9 mouse cellular contexts compared by ENCODE assay signal in the genomic region with DNA sequence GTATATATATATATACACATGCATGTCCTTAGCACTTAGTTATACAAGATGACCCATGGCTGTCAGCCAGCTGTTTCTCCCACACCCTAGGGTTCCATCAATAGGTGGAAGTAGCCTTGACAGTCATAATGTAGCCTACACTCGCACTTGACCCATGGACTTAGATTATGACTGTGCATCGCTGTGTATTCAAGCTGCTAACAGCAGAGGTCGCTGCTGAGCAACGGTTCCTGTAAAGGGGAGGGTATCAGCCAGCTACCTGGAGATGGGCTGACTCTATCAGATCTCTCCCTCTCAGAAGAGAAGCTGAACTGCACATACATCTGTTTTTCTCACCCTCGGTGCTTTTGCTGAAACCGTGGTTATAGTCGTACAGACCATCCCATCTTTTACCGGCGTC. TPM values are rescaled to one million over a fixed set of nuclear protein-coding genes. Genes with fewer than 3 reads are reported as not detected.
DNase-seq lines count a peak whose midpoint lies in the region; ATAC-seq and TF ChIP-seq lines count a peak whose summit lies in the region.
"Had no signal": no experiment of that assay in that cellular context is flagged by ENCODE, and none has a peak within 500 bp of the region (broad histone marks: within the 10 kb centered on the region; RNA-seq: fewer than 3 reads in every experiment).

No protein-coding gene starts in this region.

- TF ChIP-seq POLR2A in small intestine, adult 2 months (IDR thresholded peaks at IDR 0.05; ENCODE audit: low read depth, low read length): no peak

- 31% methylated on average over 9 of the region's 9 CpGs for WGBS in heart, embryonic 12.5 days
- 31% methylated on average over 9 of the region's 9 CpGs for WGBS in small intestine, adult 2 months

- intact Hi-C loops in heart, postnatal 36 days (cut with DNase I): no loop called here

- H3K4me1 ChIP-seq in heart, embryonic 12.5 days (replicated peaks): peaks cover 14% of the 10 kb centered on the region
- H3K4me1 ChIP-seq in small intestine, adult 2 months (ENCODE audit: control insufficient read depth, insufficient read depth, insufficient read length, low read length): no peaks in the 10 kb centered on the region
- H3K4me1 ChIP-seq: limb, embryonic 12.5 days had no signal

- H3K27ac ChIP-seq in heart, embryonic 12.5 days (ENCODE audit: poor library complexity, severe bottlenecking): no peak overlapping the region
- no peak overlapping the region for H3K27ac ChIP-seq in small intestine, adult 2 months (ENCODE audit: insufficient read depth, low read depth, low read length)
- H3K27ac ChIP-seq: limb, embryonic 12.5 days had no signal

- no peaks in the 10 kb centered on the region for H3K9me3 ChIP-seq in heart, embryonic 12.5 days (replicated peaks)
- H3K9me3 ChIP-seq: limb, embryonic 12.5 days had no signal

- no peaks in the 10 kb centered on the region for H3K36me3 ChIP-seq in heart, embryonic 12.5 days
- no peaks in the 10 kb centered on the region for H3K36me3 ChIP-seq in small intestine, adult 2 months (ENCODE audit: control insufficient read depth, insufficient read depth, low read length)
- H3K36me3 ChIP-seq: limb, embryonic 12.5 days had no signal

- H3K27me3 ChIP-seq in heart, embryonic 12.5 days (replicated peaks): peaks cover 4% of the 10 kb centered on the region; the same call in 1 of the 2 replicates
- H3K27me3 ChIP-seq in small intestine, adult 2 months (ENCODE audit: control insufficient read depth, insufficient read depth, low read length): no peaks in the 10 kb centered on the region

- peak; percentile 24 to 41 for DNase-seq in heart, postnatal 36 days
- peak; percentile 18 to 61 for DNase-seq in spleen, postnatal 10 days (ENCODE audit: low spot score in 2 of 2)
- DNase-seq in spleen, adult 12 weeks (ENCODE audit: low spot score): no peak
- peak; percentile 49 for DNase-seq in c-Kit-positive CD71-negative TER-119-negative erythroid progenitor cells, embryonic 14.5 days (ENCODE audit: low read depth)
- peak; percentile 53 for DNase-seq in kidney, postnatal 10 days
- no peak for DNase-seq in urinary bladder, adult 2 months (ENCODE audit: low spot score)

- H3K4me3 ChIP-seq in heart, embryonic 12.5 days: no peak overlapping the region
- H3K4me3 ChIP-seq in small intestine, adult 2 months (ENCODE audit: low read depth, low read length): no peak overlapping the region
- H3K4me3 ChIP-seq: limb, embryonic 12.5 days had no signal

- no peak overlapping the region for H3K9ac ChIP-seq in heart, embryonic 12.5 days
- H3K9ac ChIP-seq: limb, embryonic 12.5 days had no signal

- peak; percentile 71; the same call in 1 of the 2 replicates for TF ChIP-seq CTCF in small intestine, adult 2 months (IDR thresholded peaks at IDR 0.05; ENCODE audit: extremely low read depth, insufficient read length, insufficient replicate concordance, low read depth, low read length)

- no peak for ATAC-seq in heart, embryonic 12.5 days (ENCODE audit: insufficient number of reproducible peaks, low FRiP score)

- H3K4me2 ChIP-seq in heart, embryonic 12.5 days: no peak overlapping the region
- H3K4me2 ChIP-seq: limb, embryonic 12.5 days had no signal

RNA-seq across cellular contexts. Expression of a gene that starts 2.6 kb away (rescaled TPM):
- under 1 TPM in 1 of 2 experiments, not detected in 1; 0.25 TPM for total RNA-seq in heart, postnatal 36 days (2021)
- polyA plus RNA-seq in heart, embryonic 12.5 days (2016; fragmentation: Nextera tagmentation; extraction: Ambion mirVana): not detected in 2 replicates
- not detected in 2 replicates for polyA plus RNA-seq in small intestine, adult 2 months (2012; rRNA removed)
- polyA plus RNA-seq in urinary bladder, adult 2 months (2012; rRNA removed): 0.10 and 0.17 TPM in 2 replicates

RNA-seq across cellular contexts. Expression of a gene that starts 51.5 kb away (rescaled TPM):
- 10 to 100 TPM; 14.6 to 15.8 TPM for total RNA-seq in heart, postnatal 36 days (2021)
- polyA plus RNA-seq in heart, embryonic 12.5 days (2016; fragmentation: Nextera tagmentation; extraction: Ambion mirVana): 7.5 TPM in 2 replicates
- polyA plus RNA-seq in small intestine, adult 2 months (2012; rRNA removed): 10.5 and 17.7 TPM in 2 replicates
- 12.6 and 17.6 TPM in 2 replicates for polyA plus RNA-seq in urinary bladder, adult 2 months (2012; rRNA removed)

Comparison
In these comparisons a context has a peak if more than half of its experiments do, and no peak if none do; other contexts are left out.
1. DNase-seq: peak in heart, postnatal 36 days (2 of 2), spleen, postnatal 10 days (2 of 2), c-Kit-positive CD71-negative TER-119-negative erythroid progenitor cells, embryonic 14.5 days (single experiment) and kidney, postnatal 10 days (single experiment); none in spleen, adult 12 weeks (single experiment) and urinary bladder, adult 2 months (single experiment).